Mouse (Mus musculus) limb, embryonic 13.5 days (tissue): ENCODE measurements around the gene Camk2d. TPM values are rescaled to one million over a fixed set of nuclear protein-coding genes. Genes with fewer than 3 reads are reported as not detected.
A peak's percentile ranks its signal among the peaks of the same experiment; 100 is the strongest.

Source experiments
- ATAC-seq: fragments of 200-750 bp; cut with Nextera tagmentation; 2 replicates; pipeline ENCODE4 v1.8.0; 2017; ENCODE audit warnings: low read depth, moderate number of reproducible peaks, moderate TSS enrichment; ENCODE audit not compliant: low FRiP score
- H3K27ac ChIP-seq: fragments of 300-500 bp; sonication (generic); 2 replicates; pipeline ENCODE4 v1.5.1; 2015; ENCODE audit warnings: inconsistent platforms, mild to moderate bottlenecking, moderate library complexity
- H3K27me3 ChIP-seq: fragments of 300-500 bp; sonication (generic); 2 replicates; pipeline ENCODE4 v1.6.1; 2015; ENCODE audit warnings: mild to moderate bottlenecking, inconsistent platforms
- H3K36me3 ChIP-seq: fragments of 300-500 bp; sonication (generic); 2 replicates; pipeline ENCODE4 v1.6.1; 2015; ENCODE audit warnings: inconsistent platforms, mild to moderate bottlenecking, moderate library complexity
- H3K4me1 ChIP-seq: fragments of 300-500 bp; sonication (generic); 2 replicates; pipeline ENCODE4 v1.6.1; 2015; ENCODE audit warnings: inconsistent platforms
- H3K4me2 ChIP-seq: fragments of 300-500 bp; sonication (generic); replicated peaks from 2 replicates; pipeline ENCODE4 v1.6.1; 2015; ENCODE audit warnings: inconsistent platforms, mild to moderate bottlenecking, moderate library complexity
- H3K4me3 ChIP-seq: fragments of 300-500 bp; sonication (generic); 2 replicates; pipeline ENCODE4 v1.5.1; 2015; ENCODE audit warnings: moderate library complexity, mild to moderate bottlenecking, inconsistent platforms
- H3K9ac ChIP-seq: fragments of 300-500 bp; sonication (generic); 2 replicates; pipeline ENCODE4 v1.6.1; 2015; ENCODE audit warnings: mild to moderate bottlenecking, inconsistent platforms
- H3K9me3 ChIP-seq: fragments of 300-500 bp; sonication (generic); 2 replicates; pipeline ENCODE4 v1.6.1; 2016; ENCODE audit warnings: inconsistent platforms
- WGBS: fragments of 180-500 bp; shearing (Covaris S2); methylation state at CpG from one replicate; pipeline ENCODE4 v1.1.7; 2015; 5-methylcytosine and 5-hydroxymethylcytosine counted together
- polyA plus RNA-seq: library from polyadenylated mRNA; unstranded; fragments of >200 nt; fragmentation: Nextera tagmentation; extraction: Ambion mirVana; gene quantifications from 2 replicates; pipeline ENCODE4 v1.2.1, GENCODE M21; 2015

Gene Camk2d
- polyA plus RNA-seq, 1 experiment from 2014 or later: 36.0 TPM

DNA sequence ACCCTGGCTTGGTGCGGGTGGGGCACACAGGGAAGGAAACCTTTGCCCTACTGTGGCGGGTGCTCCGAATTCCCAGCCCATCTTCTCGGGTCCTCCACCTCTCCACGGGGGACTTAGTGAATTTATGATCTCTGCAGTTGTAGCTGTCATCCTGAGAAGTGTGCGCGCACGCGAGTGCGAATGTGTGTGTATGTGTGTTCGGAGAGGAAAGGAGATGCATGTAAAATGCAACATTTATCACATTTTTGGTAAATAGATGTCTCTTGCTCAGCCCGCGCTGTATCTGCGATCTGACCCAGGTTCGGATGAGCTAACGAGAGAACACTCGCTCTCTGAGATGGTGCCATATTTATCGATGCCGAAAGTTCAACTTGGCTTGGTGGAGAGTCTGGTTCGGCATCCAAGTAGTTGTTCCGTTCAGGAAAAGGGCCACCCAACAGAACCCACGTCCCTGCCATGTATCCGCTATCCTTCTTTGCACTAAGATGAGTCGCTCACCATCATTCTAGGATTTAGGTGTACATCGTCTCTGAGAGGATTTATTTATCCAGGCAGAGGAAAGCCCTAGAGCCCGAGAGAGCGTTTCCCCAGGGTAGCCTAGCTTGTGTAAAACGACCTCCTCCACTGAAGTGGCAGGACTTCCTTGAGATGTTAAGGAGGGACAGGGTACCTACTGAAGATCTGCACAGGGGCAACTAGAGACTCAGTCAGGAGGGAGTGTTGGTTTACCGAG lies 1.7 kb downstream of the Camk2d start:
- no peaks in the 10 kb centered on the region; the same call in 1 of the 2 replicates for H3K9me3 ChIP-seq
- 0 out of 2 replicates have a peak, but pooled peaks cover 10% of the 10 kb centered on the region for H3K4me1 ChIP-seq
- H3K36me3 ChIP-seq: peaks cover 3% of the 10 kb centered on the region; the same call in 1 of the 2 replicates
- H3K4me3 ChIP-seq: peak overlapping the region; percentile 81
- ATAC-seq: no peak
- H3K9ac ChIP-seq: peak overlapping the region; percentile 89
- no peaks in the 10 kb centered on the region for H3K27me3 ChIP-seq
- peak overlapping the region; percentile 92 for H3K4me2 ChIP-seq
- peak overlapping the region; percentile 97; the same call in 1 of the 2 replicates for H3K27ac ChIP-seq
- WGBS: under 1% methylated on average over 29 of the region's 29 CpGs

DNA sequence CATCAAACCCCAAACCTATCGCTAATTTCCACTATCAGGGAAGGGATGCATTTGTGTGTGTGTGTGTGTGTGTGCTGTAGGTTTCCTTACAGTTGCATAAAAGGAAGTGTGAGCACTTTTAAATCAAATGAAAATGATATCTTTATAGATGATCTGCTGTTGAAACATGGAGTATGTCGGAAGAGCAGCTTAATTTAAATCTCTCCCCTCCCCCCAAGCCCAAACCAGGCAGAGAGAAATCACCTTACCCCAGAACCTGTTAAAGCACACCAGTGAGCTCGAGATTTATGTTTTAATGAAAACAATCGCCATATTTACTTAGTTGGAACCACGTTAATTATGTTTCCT lies 2.2 kb downstream of the Camk2d start:
- H3K4me3 ChIP-seq: peak overlapping the region; percentile 81
- H3K27me3 ChIP-seq: no peaks in the 10 kb centered on the region
- WGBS: 3% methylated on average over 5 of the region's 5 CpGs
- H3K4me1 ChIP-seq: 0 out of 2 replicates have a peak, but pooled peaks cover 10% of the 10 kb centered on the region
- no peaks in the 10 kb centered on the region; the same call in 1 of the 2 replicates for H3K9me3 ChIP-seq
- H3K9ac ChIP-seq: peak overlapping the region; percentile 89
- peaks cover 3% of the 10 kb centered on the region; the same call in 1 of the 2 replicates for H3K36me3 ChIP-seq
- ATAC-seq: no peak
- H3K4me2 ChIP-seq: peak overlapping the region; percentile 92
- no peak overlapping the region for H3K27ac ChIP-seq

- peaks cover 3% of the 10 kb centered on the region; the same call in 1 of the 2 replicates for H3K36me3 ChIP-seq
- no peak overlapping the region for H3K9ac ChIP-seq
- no peaks in the 10 kb centered on the region; the same call in 1 of the 2 replicates for H3K9me3 ChIP-seq
- WGBS: 54% methylated on average over 3 of the region's 3 CpGs
- no peak overlapping the region for H3K27ac ChIP-seq
- peak overlapping the region; percentile 92 for H3K4me2 ChIP-seq
- peak overlapping the region; percentile 81 for H3K4me3 ChIP-seq
- H3K27me3 ChIP-seq: no peaks in the 10 kb centered on the region
- 0 out of 2 replicates have a peak, but pooled peaks cover 10% of the 10 kb centered on the region for H3K4me1 ChIP-seq
- ATAC-seq: no peak
Measured at GRCm38 (mm10) chr3:126598881-126599280, 2.8 kb downstream of the Camk2d start.

GRCm38 (mm10) chr3:126599335-126599734 lies 3.2 kb downstream of the Camk2d start:
- H3K4me2 ChIP-seq: no peak overlapping the region
- 75% methylated on average over 2 of the region's 2 CpGs for WGBS
- ATAC-seq: no peak

DNA sequence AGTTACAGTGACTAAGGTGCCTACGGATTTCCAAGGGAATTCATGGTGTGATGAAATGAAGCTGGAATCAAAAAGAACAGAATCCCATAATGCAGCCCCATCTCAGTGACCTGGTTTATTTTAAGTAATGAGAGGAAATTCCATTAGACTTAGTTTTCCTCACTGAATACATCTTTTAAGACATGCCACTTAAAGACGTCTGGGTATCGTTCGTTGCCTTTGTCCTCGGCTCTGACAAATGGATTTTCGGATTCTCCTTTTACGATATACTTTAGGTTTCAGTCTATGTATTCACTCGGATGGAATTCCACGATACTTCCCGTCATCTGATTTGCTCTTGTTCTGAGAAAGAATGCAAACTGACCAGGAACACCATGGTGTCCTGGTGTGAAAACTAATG lies 3.8 kb downstream of the Camk2d start:
- Histone ChIP-seq H3K36me3 (peaks cover 3% of the 10 kb centered on the region; the same call in 1 of the 2 replicates), H3K4me3 (no peak overlapping the region), H3K9me3 (no peaks in the 10 kb centered on the region; the same call in 1 of the 2 replicates), H3K4me1 (peaks cover 10% of the 10 kb centered on the region; the same call in 1 of the 2 replicates), H3K27ac (no peak overlapping the region), H3K27me3 (no peaks in the 10 kb centered on the region), H3K9ac (no peak overlapping the region), H3K4me2 (peak overlapping the region; percentile 23)
- WGBS: 37% methylated on average over 10 of the region's 10 CpGs
- ATAC-seq: no peak

More at GRCm38 (mm10) chr3:126599335-126599734, 3.2 kb downstream of the Camk2d start:
- Histone ChIP-seq H3K9ac (no peak overlapping the region), H3K27me3 (no peaks in the 10 kb centered on the region), H3K36me3 (peaks cover 3% of the 10 kb centered on the region; the same call in 1 of the 2 replicates), H3K9me3 (no peaks in the 10 kb centered on the region; the same call in 1 of the 2 replicates), H3K4me3 (no peak overlapping the region), H3K4me1 (0 out of 2 replicates have a peak, but pooled peaks cover 10% of the 10 kb centered on the region), H3K27ac (no peak overlapping the region)

DNA sequence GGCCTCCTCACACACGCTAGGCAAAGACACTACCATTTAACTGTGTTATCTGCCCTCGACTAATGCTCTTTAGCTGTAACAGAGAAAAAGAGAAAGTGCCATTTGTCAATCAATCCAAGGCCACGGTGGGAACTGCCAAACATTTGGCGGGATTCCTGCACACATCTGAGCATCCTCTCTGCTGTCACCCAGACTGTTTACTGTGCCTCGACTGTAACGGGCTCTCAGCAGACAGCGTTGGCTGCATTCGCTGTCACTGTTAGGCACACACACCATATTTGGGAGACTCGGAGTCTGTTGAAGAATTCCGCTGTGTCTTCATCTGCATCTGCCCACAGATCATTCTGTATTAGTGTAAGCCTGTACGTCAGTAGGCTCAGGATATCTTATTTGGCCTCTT lies 6.7 kb downstream of the Camk2d start:
- 78% methylated on average over 11 of the region's 11 CpGs for WGBS

DNA sequence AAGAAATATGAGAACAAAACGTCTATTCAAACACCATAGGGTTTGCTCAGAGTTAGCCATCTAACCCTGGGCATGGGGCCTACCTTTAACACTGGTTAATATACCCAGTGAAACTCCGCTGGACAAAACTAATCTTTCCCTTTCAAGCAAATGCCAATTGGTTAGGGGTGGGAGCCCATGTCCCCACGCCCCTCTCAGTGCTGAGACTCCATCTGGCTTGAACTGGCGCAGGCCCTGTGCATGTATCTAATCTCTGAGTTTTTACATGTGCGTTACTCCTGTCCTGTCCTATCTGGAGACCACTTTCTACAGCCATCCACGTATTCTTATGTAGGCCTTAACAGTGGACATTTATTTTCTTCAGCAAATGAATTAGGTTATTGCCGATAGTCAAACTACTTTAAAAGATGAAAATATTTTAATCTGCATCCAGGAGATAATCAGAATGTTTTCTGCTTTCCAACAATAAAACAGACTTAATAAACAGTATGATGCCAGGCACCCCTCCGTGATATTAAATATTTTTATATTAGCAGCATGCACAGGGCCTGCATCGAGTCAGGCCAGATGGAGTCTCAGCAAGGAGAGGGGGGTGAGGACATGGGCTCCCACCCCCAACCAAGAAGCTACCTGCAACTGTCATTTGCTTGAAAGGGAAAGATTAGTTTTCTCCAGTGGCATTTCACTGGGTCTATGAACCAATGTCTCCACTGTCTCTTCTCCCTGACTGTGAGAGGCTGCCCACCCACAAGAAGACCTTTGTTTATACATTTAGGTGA lies 8.7 kb downstream of the Camk2d start:
- Histone ChIP-seq H3K9ac (no peak overlapping the region), H3K9me3 (no peaks in the 10 kb centered on the region; the same call in 1 of the 2 replicates), H3K27ac (no peak overlapping the region), H3K4me3 (no peak overlapping the region), H3K27me3 (no peaks in the 10 kb centered on the region), H3K4me2 (no peak overlapping the region), H3K4me1 (peaks cover 8% of the 10 kb centered on the region; the same call in 1 of the 2 replicates), H3K36me3 (peaks cover 3% of the 10 kb centered on the region; the same call in 1 of the 2 replicates)
- no peak for ATAC-seq
- 84% methylated on average over 9 of the region's 9 CpGs for WGBS

More for the DNA sequence above, 6.7 kb downstream of the Camk2d start:
- no peak overlapping the region for H3K4me2 ChIP-seq
- no peaks in the 10 kb centered on the region; the same call in 1 of the 2 replicates for H3K9me3 ChIP-seq
- H3K4me1 ChIP-seq: peaks cover 9% of the 10 kb centered on the region; the same call in 1 of the 2 replicates
- no peaks in the 10 kb centered on the region for H3K27me3 ChIP-seq
- H3K36me3 ChIP-seq: peaks cover 3% of the 10 kb centered on the region; the same call in 1 of the 2 replicates
- no peak overlapping the region for H3K4me3 ChIP-seq
- H3K27ac ChIP-seq: no peak overlapping the region
- no peak overlapping the region for H3K9ac ChIP-seq
- no peak for ATAC-seq

DNA sequence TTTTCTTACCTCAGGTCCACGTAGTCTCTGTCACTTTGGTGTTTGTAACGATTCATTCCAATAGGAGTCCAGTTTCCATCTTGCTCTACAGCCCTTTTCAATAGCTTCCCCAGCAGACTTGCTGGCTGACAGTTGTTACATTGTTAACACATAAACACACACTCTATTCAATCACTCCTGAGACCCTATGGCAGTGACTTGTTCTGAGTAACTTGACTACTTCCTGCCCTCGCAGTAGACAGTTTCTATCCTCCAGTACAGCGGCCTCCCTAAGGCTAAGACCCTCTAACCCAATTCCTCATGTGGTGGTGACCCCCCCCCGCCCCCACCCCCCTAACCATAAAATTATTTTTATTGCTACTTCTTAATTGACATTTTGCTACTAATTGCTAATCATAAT lies 13.2 kb downstream of the Camk2d start:
- Histone ChIP-seq H3K27ac (no peak overlapping the region), H3K4me1 (peaks cover 14% of the 10 kb centered on the region), H3K4me3 (no peak overlapping the region), H3K9me3 (no peaks in the 10 kb centered on the region), H3K9ac (no peak overlapping the region), H3K27me3 (0 out of 2 replicates have a peak, but pooled peaks cover 6% of the 10 kb centered on the region), H3K4me2 (no peak overlapping the region), H3K36me3 (no peaks in the 10 kb centered on the region)
- WGBS: 57% methylated on average over 5 of the region's 5 CpGs
- ATAC-seq: no peak

DNA sequence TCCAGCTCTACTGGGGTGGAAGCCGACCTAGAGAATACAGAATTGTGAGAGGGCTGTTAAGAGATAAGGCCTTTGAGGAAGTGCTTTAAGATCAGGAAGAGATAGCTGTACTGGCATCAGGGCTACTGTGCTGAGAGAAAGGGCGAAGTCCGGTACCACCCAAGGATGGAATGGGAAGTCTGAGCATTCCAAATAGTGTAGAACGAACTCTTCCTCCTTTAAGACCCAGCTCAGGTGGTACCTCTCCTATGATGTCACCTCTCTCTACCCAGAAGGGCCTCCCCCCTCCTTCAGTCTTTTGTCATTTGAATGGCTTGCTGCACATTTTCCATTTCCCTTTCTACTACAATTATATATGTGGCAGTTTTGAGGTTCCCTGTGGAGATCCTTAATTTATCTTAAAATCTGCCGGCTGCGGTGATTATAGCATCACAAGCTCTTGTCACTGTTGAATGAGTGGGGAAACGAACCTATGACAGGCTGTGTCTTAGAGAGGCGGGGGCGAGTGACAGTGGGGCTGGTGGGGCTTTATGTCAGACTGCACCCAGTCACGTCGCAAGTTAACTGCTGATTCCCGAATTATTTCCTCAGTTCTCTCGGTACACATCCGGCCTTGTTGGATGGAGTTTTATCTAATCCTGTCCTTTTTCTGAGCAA lies 13.8 kb downstream of the Camk2d start:
- H3K27me3 ChIP-seq: 0 out of 2 replicates have a peak, but pooled peaks cover 6% of the 10 kb centered on the region
- H3K27ac ChIP-seq: no peak overlapping the region
- H3K36me3 ChIP-seq: no peaks in the 10 kb centered on the region
- H3K4me1 ChIP-seq: peaks cover 14% of the 10 kb centered on the region
- no peak overlapping the region for H3K4me2 ChIP-seq
- no peak overlapping the region for H3K4me3 ChIP-seq
- no peak for ATAC-seq
- WGBS: 77% methylated on average over 14 of the region's 14 CpGs
- no peaks in the 10 kb centered on the region for H3K9me3 ChIP-seq
- H3K9ac ChIP-seq: no peak overlapping the region

DNA sequence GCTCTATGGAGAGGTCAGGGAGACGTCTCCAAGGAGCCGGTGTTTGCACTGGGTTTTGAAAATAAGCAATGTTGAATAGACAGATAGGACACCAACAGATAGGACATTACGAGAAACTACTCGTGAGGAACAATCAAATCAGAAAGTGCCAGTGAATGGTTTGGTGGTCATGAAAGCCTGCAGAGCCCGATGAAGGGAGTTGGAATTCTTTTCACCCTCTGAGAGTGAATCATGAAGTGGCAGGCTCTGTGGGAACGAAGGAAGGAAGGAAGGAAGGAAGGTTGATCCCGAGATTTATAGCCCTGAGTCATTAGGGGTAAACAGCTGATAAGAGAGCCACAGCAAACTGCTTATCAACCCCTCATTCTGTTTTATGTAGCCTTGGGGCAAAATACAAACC lies 15.5 kb downstream of the Camk2d start:
- WGBS: 11% methylated on average over 7 of the region's 7 CpGs
- Histone ChIP-seq H3K27ac (no peak overlapping the region), H3K9me3 (0 out of 2 replicates have a peak, but pooled peaks cover under 1% of the 10 kb centered on the region), H3K27me3 (0 out of 2 replicates have a peak, but pooled peaks cover 6% of the 10 kb centered on the region), H3K4me2 (no peak overlapping the region), H3K4me3 (no peak overlapping the region), H3K9ac (no peak overlapping the region), H3K36me3 (no peaks in the 10 kb centered on the region), H3K4me1 (peaks cover 12% of the 10 kb centered on the region)
- ATAC-seq: no peak

DNA sequence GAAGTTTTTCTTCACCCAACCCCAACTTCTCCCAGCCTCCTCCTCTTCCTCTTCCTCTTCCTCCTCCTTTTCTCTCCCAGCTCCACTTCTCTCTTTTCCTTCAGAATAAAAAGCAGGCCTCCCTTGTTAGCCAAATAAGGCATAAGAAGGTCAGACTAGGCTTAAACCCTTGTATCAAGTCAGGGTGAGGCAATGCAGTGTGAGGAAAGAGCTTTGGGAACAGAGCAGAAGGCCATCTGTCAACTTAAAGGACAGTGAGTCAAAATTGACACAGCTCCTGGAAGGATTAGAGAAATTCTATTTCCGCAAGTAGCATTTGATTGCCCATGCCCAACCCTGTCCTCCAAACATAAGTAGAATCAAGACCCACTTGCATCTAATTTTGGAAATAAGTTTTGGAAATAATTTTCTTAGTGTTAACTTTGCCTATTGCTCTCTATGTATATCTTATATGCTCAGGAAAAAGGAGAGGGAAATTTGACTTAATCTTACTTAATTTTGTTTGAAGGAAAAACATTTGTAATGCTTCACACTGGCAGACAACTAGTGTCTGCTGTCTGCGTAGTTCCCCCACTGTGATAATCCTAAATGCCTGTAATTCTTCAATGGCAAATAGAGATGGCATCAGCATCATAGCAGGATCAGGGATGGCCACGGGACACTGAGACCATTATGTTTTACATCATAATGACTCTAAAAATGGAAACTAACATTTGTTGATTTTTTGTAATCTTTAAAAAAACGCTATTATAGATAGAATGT lies 16.8 kb downstream of the Camk2d start:
- Histone ChIP-seq H3K4me3 (no peak overlapping the region), H3K9me3 (0 out of 2 replicates have a peak, but pooled peaks cover 5% of the 10 kb centered on the region), H3K4me1 (peaks cover 12% of the 10 kb centered on the region), H3K36me3 (no peaks in the 10 kb centered on the region; the same call in 1 of the 2 replicates), H3K27me3 (0 out of 2 replicates have a peak, but pooled peaks cover 6% of the 10 kb centered on the region), H3K27ac (no peak overlapping the region), H3K9ac (no peak overlapping the region), H3K4me2 (no peak overlapping the region)
- WGBS: 67% methylated on average over 4 of the region's 4 CpGs
- ATAC-seq: no peak
